Mouse (Mus musculus): Measurements from ENCODE around the gene C1qtnf7.

Gene C1qtnf7

GRCm38 (mm10) chr5:43515401-43515976, at the start of gene C1qtnf7:
TSS of gene C1qtnf7 (plus strand) at chr5:43515538.
- DNase-seq (ENCODE audit: low spot score in 2 of 2), result no peak

- DNase-seq (ENCODE audit: low spot score in 2 of 2), result no peak
Measured at GRCm38 (mm10) chr5:43466762-43467161, 48.6 kb upstream of the C1qtnf7 start.

DNA sequence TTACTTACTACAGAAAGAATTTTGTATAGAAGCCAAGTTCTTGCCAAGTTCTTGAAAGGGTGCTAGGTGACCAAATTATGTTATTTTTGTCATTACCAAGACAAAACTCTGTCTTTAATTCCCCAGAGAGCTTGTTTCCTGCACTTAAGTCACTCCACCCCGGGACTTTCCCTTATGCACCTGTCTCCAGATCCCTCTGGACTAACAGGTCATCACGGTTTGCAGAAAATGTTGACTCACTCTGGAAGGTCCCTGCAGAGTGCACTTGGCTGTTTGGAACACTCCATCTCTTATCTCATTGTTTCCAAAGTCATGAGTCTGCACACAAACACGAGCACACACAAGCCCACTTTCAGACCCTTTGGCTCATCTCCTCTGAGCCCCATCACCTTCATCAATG, 48.1 kb upstream of the C1qtnf7 start:
- no peak for DNase-seq (ENCODE audit: low spot score in 2 of 2)

DNA sequence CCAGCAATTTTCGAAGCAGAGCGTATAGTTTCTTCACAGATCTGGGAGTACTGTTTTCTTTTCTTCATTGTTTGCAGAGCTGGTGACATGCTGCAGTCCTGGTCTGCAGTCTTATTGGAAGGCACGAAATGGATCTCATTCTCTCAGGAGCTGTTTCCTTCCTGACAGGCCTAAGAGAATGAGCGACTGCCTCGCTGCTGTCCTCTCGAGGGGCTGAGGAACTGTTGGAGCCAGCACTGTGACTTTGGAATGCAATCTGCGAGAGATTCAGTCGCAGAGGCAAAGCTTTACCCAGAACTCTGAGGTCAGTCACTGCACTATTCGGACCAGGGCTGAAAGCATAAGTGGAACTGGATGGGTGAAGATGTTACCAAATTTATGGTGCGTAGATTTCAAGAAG, 46.4 kb upstream of the C1qtnf7 start:
- DNase-seq (ENCODE audit: low spot score in 2 of 2), result no peak

GRCm38 (mm10) chr5:43477953-43478352, 37.4 kb upstream of the C1qtnf7 start:
- DNase-seq (ENCODE audit: low spot score in 2 of 2), result no peak

- no peak for DNase-seq (ENCODE audit: low spot score in 2 of 2)
Measured at GRCm38 (mm10) chr5:43480046-43480445, 35.3 kb upstream of the C1qtnf7 start.

GRCm38 (mm10) chr5:43480786-43481185, 34.6 kb upstream of the C1qtnf7 start:
- DNase-seq (ENCODE audit: low spot score in 2 of 2), result no peak

- no peak for DNase-seq (ENCODE audit: low spot score in 2 of 2)
Measured at GRCm38 (mm10) chr5:43481824-43482223, 33.5 kb upstream of the C1qtnf7 start.

- no peak for DNase-seq (ENCODE audit: low spot score in 2 of 2)
Measured at GRCm38 (mm10) chr5:43501887-43502286, 13.5 kb upstream of the C1qtnf7 start.

GRCm38 (mm10) chr5:43504243-43504786, 11.0 kb upstream of the C1qtnf7 start:
- no peak for DNase-seq (ENCODE audit: low spot score in 2 of 2)

DNA sequence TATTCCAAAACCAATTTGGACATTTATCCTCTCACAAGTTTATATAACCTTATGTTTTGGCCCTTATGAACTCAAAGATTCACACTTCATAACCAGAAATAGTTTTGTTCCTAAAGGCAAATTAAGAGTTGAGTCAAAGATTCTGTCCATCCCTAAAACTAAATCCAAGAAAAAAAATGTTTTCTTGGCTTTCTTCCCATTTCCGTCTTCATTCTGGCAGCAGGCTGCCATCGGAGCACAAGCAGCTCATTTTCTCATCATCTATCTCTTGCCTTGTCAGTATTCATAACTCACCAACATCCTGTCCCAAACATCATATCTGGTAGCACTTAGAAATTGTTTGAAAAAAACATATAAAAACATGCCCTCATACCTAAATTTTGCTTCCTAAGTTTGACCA, 6.9 kb upstream of the C1qtnf7 start:
- no peak for DNase-seq (ENCODE audit: low spot score in 2 of 2)

DNA sequence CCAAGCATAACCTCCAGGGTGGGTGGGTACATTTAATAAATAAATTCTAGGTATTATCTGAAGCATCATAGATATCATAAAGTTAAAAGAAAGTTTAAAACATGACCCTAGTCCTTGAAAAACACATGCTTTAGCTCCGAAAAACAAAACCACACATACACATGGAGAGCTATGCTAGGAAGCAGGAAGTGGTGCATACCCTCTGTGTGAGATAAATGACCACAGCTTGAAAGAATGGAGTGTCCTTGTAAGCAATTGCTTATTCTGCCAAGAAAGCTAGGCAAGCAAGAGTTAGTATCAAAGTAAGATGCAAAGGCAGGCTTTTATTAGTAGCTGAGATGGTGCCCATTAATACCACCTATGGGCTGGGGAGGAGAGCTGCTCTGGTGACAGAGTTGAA, 6.4 kb upstream of the C1qtnf7 start:
- DNase-seq (ENCODE audit: low spot score in 2 of 2), result no peak

DNA sequence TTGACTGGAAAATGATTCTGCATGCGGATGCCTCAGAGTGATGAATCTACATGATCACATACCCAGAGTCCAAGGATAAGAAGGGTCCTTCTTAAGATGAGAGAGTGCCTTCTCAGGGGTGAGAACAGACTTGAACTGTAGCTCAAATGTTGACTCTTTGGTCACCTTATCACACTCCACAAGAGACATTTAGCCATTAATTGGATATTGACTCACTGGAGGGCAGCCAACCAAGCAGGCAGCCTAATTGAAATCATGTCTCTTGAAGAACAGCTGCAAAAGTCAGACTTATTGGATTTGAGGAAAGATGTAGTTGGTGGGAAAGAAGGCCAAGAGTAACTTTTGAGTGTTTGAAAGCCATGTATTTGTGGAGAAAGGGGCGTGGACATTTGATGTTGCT, 4.2 kb upstream of the C1qtnf7 start:
- no peak for DNase-seq (ENCODE audit: low spot score in 2 of 2)

GRCm38 (mm10) chr5:43516491-43516890, 1.2 kb downstream of the C1qtnf7 start:
- no peak for DNase-seq (ENCODE audit: low spot score in 2 of 2)

DNA sequence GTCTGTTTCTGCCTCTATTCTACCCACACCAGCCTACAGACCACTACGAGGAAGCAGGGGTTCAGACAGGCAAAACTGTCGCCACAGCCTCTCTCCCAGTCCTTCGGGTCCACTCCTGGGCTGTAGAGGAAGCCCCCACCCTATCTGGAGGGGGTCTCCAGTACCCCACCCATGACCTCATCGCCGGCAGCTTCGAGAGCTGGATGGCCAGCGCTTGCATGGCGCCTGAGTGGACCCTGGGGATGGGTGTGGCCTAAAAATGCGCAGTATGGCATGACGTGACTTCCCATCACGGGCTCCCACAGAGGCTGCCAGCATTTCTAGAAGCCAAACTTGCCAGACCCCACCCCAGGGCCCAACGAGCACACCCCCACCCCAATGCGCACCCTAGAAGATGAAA, 2.0 kb downstream of the C1qtnf7 start:
- DNase-seq (ENCODE audit: low spot score in 2 of 2), result no peak

GRCm38 (mm10) chr5:43519905-43520304, 4.6 kb downstream of the C1qtnf7 start:
- DNase-seq (ENCODE audit: low spot score in 2 of 2), result no peak

DNA sequence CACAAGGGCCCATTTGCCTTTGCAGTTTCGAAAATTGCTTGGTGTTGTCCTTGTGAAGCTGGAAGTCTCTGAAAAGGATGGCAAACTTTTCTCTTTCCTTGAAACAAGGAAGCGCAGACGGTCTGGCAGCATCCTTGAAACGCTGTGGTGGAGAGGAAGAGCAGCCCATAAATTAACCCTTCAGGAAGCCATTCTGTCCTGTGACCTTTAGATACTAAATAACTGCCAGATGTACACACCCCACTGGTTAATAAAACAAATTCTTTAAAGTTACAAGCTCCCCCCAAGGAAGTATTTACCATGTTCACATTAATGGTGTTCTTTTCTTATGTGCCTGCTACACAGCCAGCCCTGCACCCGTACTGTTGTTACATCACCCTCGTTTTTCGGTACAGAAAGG, 6.0 kb downstream of the C1qtnf7 start:
- no peak for DNase-seq (ENCODE audit: low spot score in 2 of 2)

GRCm38 (mm10) chr5:43522866-43523265, 7.5 kb downstream of the C1qtnf7 start:
- DNase-seq (ENCODE audit: low spot score in 2 of 2), result no peak

- DNase-seq (ENCODE audit: low spot score in 2 of 2), result no peak
Measured at GRCm38 (mm10) chr5:43526874-43527584, 11.7 kb downstream of the C1qtnf7 start.

GRCm38 (mm10) chr5:43530186-43530585, 14.8 kb downstream of the C1qtnf7 start:
- DNase-seq (ENCODE audit: low spot score in 2 of 2), result no peak

GRCm38 (mm10) chr5:43530886-43531285, 15.5 kb downstream of the C1qtnf7 start:
- no peak for DNase-seq (ENCODE audit: low spot score in 2 of 2)

DNA sequence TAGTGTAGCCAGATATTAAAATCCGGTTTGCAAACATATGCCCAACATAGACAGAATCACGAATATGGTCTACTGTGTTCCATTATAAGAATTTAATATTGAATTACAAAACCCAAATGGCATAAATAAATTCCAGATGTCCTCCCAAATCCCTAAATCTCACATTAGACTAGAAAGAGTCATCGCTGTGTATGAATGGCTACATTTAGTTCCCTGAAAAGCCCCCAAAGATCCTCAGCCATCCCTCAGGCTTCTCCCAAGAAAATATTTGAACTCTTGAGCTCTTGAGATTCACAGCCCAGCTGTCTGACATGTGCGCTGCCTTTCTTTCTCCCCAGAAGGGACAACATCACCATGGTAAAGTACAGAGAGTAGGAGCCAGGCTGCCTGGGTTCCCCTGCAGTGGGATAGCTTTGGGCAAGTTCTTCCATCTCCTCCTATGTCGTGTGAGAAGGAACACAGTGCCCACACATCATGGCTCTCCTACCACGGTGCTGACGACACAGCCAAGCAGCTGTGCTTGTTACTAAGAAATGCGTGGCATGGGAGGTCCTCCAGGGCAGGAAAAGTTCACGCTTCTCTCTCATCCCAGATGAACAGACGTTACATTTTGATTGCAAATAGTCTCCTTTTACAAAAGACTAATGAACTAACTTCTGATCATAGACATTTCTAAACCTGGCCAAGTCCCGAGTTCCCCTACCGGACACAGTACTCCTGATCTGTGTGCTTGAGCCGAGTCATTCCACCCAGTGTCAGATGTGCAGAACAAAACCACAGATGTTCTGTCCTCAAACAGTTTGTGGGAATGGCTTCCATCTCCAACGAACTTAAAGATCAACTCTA, 23.2 kb downstream of the C1qtnf7 start:
- no peak for DNase-seq (ENCODE audit: low spot score in 2 of 2)

- no peak for DNase-seq (ENCODE audit: low spot score in 2 of 2)
Measured at GRCm38 (mm10) chr5:43539168-43539516, 23.8 kb downstream of the C1qtnf7 start.
